Mouse (Mus musculus): Measurements from ENCODE around the gene S100a11. TPM values are rescaled to one million over a fixed set of nuclear protein-coding genes. Genes with fewer than 3 reads are reported as not detected.
"Not testable (repeated sequence)": the region's sequence is repeated elsewhere in the genome, so short reads cannot be mapped to it uniquely, and the experiment has no call there.

S100a11 gene
- polyA plus RNA-seq (2014; fragmentation: Nextera tagmentation; extraction: Ambion mirVana), result 202 and 245 TPM in 2 replicates

DNA sequence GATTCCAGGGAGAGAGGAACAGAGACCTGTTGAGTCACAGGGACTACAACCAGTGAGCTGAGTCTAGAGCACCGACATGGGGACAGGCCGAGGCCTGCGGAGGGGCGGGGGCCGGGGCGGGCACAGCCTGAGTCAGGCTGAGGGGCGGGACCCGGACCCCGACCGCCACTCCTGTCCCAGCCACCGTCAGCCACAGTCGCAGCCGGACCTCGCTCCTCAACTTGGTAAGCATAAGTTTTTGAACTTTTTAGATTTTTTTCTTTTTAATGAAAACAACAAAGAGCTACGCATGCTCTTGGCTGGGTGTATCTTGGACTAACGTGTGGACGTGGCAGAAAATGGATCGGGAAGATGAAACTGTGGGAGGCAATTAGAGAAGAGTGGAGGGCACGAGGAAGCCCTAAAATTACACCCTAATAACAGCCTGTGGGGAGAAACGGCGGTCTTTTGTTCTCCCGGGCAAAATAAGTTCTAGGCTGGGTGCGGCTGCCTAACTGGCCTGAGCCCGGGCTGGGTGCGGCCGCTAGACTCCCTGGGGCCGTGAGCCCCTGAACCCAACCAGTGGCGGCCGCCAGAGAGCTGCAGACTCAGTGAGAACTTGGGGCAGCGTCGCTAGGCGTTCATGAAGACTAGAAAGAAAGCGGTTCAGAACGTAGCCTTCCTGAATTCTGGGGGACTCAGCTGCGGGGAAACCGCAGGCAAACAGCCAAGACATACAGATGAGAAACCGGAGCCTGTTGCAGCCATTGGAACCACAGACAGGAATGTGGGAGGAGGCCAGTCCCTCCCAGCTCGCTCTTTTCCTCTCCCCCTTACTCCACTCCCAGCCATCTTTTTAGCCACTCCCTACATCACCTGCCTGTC is at the start of gene S100a11:
TSS of gene S100a11 (plus strand) at position 159 of the 864 bp plus-strand sequence.
- Histone ChIP-seq H3K4me3 (ENCODE audit: low read depth, low read length) (peak within 1 kb of the TSS; percentile 53), H3K4me2 (peak within 1 kb of the TSS; percentile 66), H3K9me3 (ENCODE audit: control insufficient read depth, low read length) (no peaks in the 10 kb centered on the region), H3K27me3 (replicated peaks; ENCODE audit: control insufficient read depth, insufficient read depth, low read length) (no peaks in the 10 kb centered on the region), H3K4me1 (replicated peaks; ENCODE audit: control insufficient read depth, insufficient read depth, low read length) (no peaks in the 10 kb centered on the region), H3K27ac (ENCODE audit: low read depth, low read length) (no peak within 1 kb of the TSS; the same call in 1 of the 2 replicates), H3K36me3 (ENCODE audit: control insufficient read depth, insufficient read depth, low read length) (no peaks in the 10 kb centered on the region), H3K9ac (ENCODE audit: low read depth, low read length) (peak within 1 kb of the TSS; percentile 57)
- ATAC-seq (replicated peaks; ENCODE audit: low FRiP score) (peak; percentile 92), DNase-seq (ENCODE audit: low spot score) (peak; percentile 66)
- WGBS, result under 1% methylated on average over 38 of the region's 38 CpGs

DNA sequence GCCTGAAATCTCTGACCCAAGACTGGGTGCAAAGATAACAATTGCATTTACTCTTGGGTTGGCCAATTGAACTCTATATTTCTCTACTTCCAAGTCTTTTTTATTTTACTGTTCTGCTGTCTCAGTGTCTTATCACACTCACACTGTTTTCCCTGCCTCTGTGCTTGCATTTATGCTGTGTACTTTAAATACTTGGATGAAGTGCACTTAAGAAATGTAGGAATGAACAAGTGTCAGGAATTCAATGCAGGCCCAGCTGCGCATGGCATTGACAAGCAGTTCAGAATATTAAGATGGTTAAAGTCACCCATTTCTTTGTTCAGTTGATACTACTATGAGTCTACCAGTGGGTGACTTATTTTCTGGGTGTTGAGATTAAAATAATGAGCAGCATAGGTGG is 40.2 kb upstream of the S100a11 start:
- Histone ChIP-seq H3K4me2 (no peak overlapping the region), H3K9ac (ENCODE audit: low read depth, low read length) (no peak overlapping the region), H3K27me3 (replicated peaks; ENCODE audit: control insufficient read depth, insufficient read depth, low read length) (no peaks in the 10 kb centered on the region), H3K4me1 (replicated peaks; ENCODE audit: control insufficient read depth, insufficient read depth, low read length) (no peaks in the 10 kb centered on the region), H3K27ac (ENCODE audit: low read depth, low read length) (no peak overlapping the region), H3K4me3 (ENCODE audit: low read depth, low read length) (no peak overlapping the region), H3K9me3 (ENCODE audit: control insufficient read depth, low read length) (no peaks in the 10 kb centered on the region), H3K36me3 (ENCODE audit: control insufficient read depth, insufficient read depth, low read length) (no peaks in the 10 kb centered on the region)
- ATAC-seq (replicated peaks; ENCODE audit: low FRiP score), result no peak
- no peak for DNase-seq (ENCODE audit: low spot score)
- WGBS, result 98% methylated on average over 1 of the region's 1 CpGs

DNA sequence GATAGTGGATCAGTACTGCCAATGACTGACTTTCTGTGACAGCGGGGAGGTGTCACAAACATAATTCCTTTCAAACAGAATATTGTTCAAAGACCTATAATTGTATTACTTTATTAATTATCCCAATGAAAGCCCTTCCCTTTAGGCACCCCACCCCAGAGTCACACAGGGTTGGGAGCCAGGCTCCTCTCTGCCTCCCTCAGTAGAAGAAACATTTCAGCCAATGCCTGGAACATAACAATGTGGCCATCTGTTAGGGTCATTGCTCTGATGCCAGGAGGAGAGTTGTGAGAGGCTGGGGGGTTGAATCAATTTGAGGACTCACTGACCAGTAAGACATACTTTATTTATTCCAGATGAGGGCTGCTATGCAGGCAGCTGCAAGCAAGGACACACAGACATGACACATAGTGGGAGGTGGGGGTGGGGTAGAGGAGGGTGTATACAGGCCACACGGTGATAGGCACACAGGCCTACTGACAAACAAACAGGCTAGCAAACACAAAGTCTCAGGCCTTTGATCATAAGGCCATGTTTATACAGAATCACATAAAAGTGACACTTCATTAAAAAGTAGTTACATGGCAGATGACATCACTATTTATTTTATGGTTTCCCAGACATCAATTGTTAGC is 38.2 kb upstream of the S100a11 start:
- H3K4me3 ChIP-seq (ENCODE audit: low read depth, low read length), result no peak overlapping the region
- no peaks in the 10 kb centered on the region for H3K27me3 ChIP-seq (replicated peaks; ENCODE audit: control insufficient read depth, insufficient read depth, low read length)
- ATAC-seq (replicated peaks; ENCODE audit: low FRiP score) (no peak), DNase-seq (ENCODE audit: low spot score) (no peak)
- no peak overlapping the region for H3K9ac ChIP-seq (ENCODE audit: low read depth, low read length)
- no peaks in the 10 kb centered on the region for H3K36me3 ChIP-seq (ENCODE audit: control insufficient read depth, insufficient read depth, low read length)
- H3K9me3 ChIP-seq (ENCODE audit: control insufficient read depth, low read length), result no peaks in the 10 kb centered on the region
- no peak overlapping the region for H3K4me2 ChIP-seq
- H3K4me1 ChIP-seq (replicated peaks; ENCODE audit: control insufficient read depth, insufficient read depth, low read length), result no peaks in the 10 kb centered on the region
- 63% methylated on average over 2 of the region's 2 CpGs for WGBS
- no peak overlapping the region for H3K27ac ChIP-seq (ENCODE audit: low read depth, low read length)

DNA sequence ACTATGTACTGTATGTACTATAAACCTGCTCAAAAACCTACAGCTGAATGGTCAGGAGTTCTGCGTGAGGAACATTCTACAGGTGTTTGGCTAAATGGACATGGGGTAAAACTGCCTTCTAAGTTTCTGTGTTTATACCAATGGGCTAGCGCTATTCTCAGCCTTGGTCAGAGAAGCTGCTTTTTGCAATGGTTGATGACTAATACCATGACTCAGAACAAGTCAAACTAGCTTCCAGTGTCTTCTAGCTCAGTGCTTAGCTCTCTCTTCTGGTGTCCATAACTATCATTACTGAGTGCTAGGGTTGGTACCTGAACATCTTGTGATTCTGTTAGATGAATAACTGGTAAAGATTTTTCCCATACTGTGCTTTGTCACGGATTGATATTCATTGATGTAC is 34.7 kb upstream of the S100a11 start:
- H3K9ac ChIP-seq (ENCODE audit: low read depth, low read length), result no peak overlapping the region
- H3K27ac ChIP-seq (ENCODE audit: low read depth, low read length), result no peak overlapping the region
- H3K4me1 ChIP-seq (replicated peaks; ENCODE audit: control insufficient read depth, insufficient read depth, low read length), result no peaks in the 10 kb centered on the region
- H3K36me3 ChIP-seq (ENCODE audit: control insufficient read depth, insufficient read depth, low read length), result no peaks in the 10 kb centered on the region
- H3K4me3 ChIP-seq (ENCODE audit: low read depth, low read length), result no peak overlapping the region
- no peaks in the 10 kb centered on the region for H3K9me3 ChIP-seq (ENCODE audit: control insufficient read depth, low read length)
- WGBS, result 75% methylated on average over 3 of the region's 3 CpGs
- DNase-seq (ENCODE audit: low spot score), result no peak
- H3K27me3 ChIP-seq (replicated peaks; ENCODE audit: control insufficient read depth, insufficient read depth, low read length), result no peaks in the 10 kb centered on the region
- ATAC-seq (replicated peaks; ENCODE audit: low FRiP score), result no peak
- H3K4me2 ChIP-seq, result no peak overlapping the region

DNA sequence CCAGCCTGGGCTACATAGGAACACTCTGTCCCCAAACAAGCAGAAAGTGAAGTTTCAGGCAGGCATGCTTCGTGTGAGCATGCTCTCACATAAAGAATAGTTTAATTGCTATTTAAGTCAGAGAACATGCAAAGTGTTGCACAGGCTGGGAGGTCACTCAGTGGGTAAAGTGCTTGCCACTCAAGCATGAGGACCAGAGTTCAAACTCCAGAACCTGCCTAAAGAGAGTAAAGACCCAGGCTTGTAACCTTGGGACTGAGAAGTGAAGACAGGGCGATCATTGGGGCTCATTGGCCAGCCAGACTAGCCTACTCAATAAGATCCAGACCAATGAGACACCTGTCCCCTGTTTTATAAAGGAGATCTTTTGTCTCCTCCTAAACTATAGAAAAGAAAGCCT is 31.7 kb upstream of the S100a11 start:
- WGBS, result 77% methylated on average over 2 of the region's 2 CpGs
- no peak for DNase-seq (ENCODE audit: low spot score)
- H3K36me3 ChIP-seq (ENCODE audit: control insufficient read depth, insufficient read depth, low read length), result no peaks in the 10 kb centered on the region
- no peaks in the 10 kb centered on the region for H3K4me1 ChIP-seq (replicated peaks; ENCODE audit: control insufficient read depth, insufficient read depth, low read length)
- no peaks in the 10 kb centered on the region for H3K9me3 ChIP-seq (ENCODE audit: control insufficient read depth, low read length)
- no peak overlapping the region for H3K4me3 ChIP-seq (ENCODE audit: low read depth, low read length)
- no peak overlapping the region for H3K27ac ChIP-seq (ENCODE audit: low read depth, low read length)
- no peak overlapping the region for H3K9ac ChIP-seq (ENCODE audit: low read depth, low read length)
- ATAC-seq (replicated peaks; ENCODE audit: low FRiP score), result no peak
- H3K4me2 ChIP-seq, result no peak overlapping the region
- no peaks in the 10 kb centered on the region for H3K27me3 ChIP-seq (replicated peaks; ENCODE audit: control insufficient read depth, insufficient read depth, low read length)

DNA sequence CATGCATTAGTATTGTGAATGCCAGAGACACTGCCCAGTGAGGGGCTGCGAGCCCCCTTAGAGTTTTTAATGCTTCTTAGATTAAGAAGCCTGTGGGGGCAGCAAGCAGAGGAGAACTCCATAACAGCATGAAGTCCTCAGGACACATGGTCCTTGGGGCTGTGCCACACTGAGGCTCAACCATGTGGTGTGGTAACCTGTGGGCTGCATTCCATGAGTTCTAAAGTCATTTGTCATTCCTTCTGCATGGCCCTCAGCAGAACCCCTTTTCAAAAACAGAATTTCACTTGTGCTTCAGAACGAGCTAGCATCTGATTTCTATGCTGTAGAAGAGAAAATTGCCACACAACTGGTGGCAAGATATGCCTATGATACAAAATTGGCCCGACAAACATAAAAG is 28.1 kb upstream of the S100a11 start:
- Histone ChIP-seq H3K4me3 (ENCODE audit: low read depth, low read length) (no peak overlapping the region), H3K4me1 (replicated peaks; ENCODE audit: control insufficient read depth, insufficient read depth, low read length) (no peaks in the 10 kb centered on the region), H3K9me3 (ENCODE audit: control insufficient read depth, low read length) (no peaks in the 10 kb centered on the region), H3K27me3 (replicated peaks; ENCODE audit: control insufficient read depth, insufficient read depth, low read length) (no peaks in the 10 kb centered on the region), H3K27ac (ENCODE audit: low read depth, low read length) (no peak overlapping the region), H3K4me2 (no peak overlapping the region), H3K36me3 (ENCODE audit: control insufficient read depth, insufficient read depth, low read length) (no peaks in the 10 kb centered on the region), H3K9ac (ENCODE audit: low read depth, low read length) (no peak overlapping the region)
- no peak for ATAC-seq (replicated peaks; ENCODE audit: low FRiP score)
- 55% methylated on average over 3 of the region's 3 CpGs for WGBS
- DNase-seq (ENCODE audit: low spot score), result no peak

DNA sequence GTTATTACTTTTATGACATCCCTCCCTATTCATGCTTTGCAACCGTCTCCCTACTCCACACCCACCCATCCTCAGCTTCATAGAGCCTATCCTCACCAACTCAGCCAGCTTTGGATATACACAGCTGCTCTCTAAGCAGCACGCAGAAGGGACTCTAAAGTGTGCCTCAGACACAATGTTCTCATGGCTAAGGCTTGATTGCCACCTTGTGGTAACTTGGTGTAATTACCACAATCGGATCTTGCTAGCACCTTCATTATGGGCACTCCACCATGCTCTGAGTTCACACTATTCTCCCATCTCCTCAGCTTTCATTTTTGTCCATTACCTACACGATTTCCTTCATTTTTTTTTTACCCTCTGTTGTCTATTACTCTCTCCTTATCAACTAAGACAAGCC is 26.3 kb upstream of the S100a11 start:
- no peaks in the 10 kb centered on the region for H3K27me3 ChIP-seq (replicated peaks; ENCODE audit: control insufficient read depth, insufficient read depth, low read length)
- no peak overlapping the region for H3K4me2 ChIP-seq
- no peak overlapping the region for H3K9ac ChIP-seq (ENCODE audit: low read depth, low read length)
- no peak overlapping the region for H3K4me3 ChIP-seq (ENCODE audit: low read depth, low read length)
- H3K4me1 ChIP-seq (replicated peaks; ENCODE audit: control insufficient read depth, insufficient read depth, low read length), result no peaks in the 10 kb centered on the region
- no peaks in the 10 kb centered on the region for H3K36me3 ChIP-seq (ENCODE audit: control insufficient read depth, insufficient read depth, low read length)
- H3K9me3 ChIP-seq (ENCODE audit: control insufficient read depth, low read length), result no peaks in the 10 kb centered on the region
- DNase-seq (ENCODE audit: low spot score) (no peak), ATAC-seq (replicated peaks; ENCODE audit: low FRiP score) (peak; percentile 74)
- no peak overlapping the region for H3K27ac ChIP-seq (ENCODE audit: low read depth, low read length)
- 2% methylated on average over 4 of the region's 4 CpGs for WGBS

DNA sequence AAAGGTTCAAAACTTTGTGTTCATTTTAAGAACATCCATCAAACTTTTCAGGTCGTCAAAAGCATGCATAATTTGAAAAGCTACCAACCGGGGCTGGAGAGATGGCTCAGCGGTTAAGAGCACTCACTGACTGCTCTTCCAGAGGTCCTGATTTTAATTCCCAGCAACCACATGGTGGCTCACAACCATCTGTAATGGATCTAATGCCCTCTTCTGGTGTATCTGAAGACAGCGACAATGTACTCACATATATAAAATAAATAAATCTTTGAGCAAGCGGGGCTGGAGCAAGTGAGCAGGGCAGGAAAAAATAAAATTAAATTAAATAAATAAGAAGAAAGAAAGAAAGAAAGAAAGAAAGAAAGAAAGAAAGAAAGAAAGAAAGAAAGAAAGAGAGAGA is 25.5 kb upstream of the S100a11 start:
- ATAC-seq (replicated peaks; ENCODE audit: low FRiP score); H3K4me3 ChIP-seq (ENCODE audit: low read depth, low read length); H3K9me3 ChIP-seq (ENCODE audit: control insufficient read depth, low read length); H3K4me2 ChIP-seq; H3K36me3 ChIP-seq (ENCODE audit: control insufficient read depth, insufficient read depth, low read length); DNase-seq (ENCODE audit: low spot score); H3K27ac ChIP-seq (ENCODE audit: low read depth, low read length); H3K9ac ChIP-seq (ENCODE audit: low read depth, low read length); H3K27me3 ChIP-seq (replicated peaks; ENCODE audit: control insufficient read depth, insufficient read depth, low read length); H3K4me1 ChIP-seq (replicated peaks; ENCODE audit: control insufficient read depth, insufficient read depth, low read length): not testable (repeated sequence)
- 30% methylated on average over 5 of the region's 5 CpGs for WGBS

DNA sequence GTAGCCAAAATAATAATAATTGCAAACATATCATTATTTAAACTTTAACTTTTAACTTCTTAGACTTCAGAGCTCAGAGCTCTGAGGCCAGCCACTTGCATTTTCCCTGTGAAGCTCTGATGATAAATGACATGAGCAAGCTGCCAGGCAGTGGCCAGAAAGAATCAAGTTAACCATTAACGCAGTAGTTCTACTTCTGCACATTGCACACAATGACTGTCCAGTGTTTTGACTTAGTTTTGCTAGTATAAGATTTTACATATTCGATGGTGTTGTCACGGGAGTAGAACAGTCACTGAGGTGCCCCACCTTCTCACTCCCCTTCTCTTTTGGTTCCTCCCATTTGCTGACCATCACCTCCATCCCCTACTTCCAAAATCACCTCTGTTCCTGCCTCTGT is 23.2 kb upstream of the S100a11 start:
- Histone ChIP-seq H3K27me3 (replicated peaks; ENCODE audit: control insufficient read depth, insufficient read depth, low read length) (no peaks in the 10 kb centered on the region), H3K27ac (ENCODE audit: low read depth, low read length) (no peak overlapping the region), H3K4me1 (replicated peaks; ENCODE audit: control insufficient read depth, insufficient read depth, low read length) (no peaks in the 10 kb centered on the region), H3K9ac (ENCODE audit: low read depth, low read length) (no peak overlapping the region), H3K9me3 (ENCODE audit: control insufficient read depth, low read length) (no peaks in the 10 kb centered on the region), H3K36me3 (ENCODE audit: control insufficient read depth, insufficient read depth, low read length) (no peaks in the 10 kb centered on the region), H3K4me2 (no peak overlapping the region), H3K4me3 (ENCODE audit: low read depth, low read length) (no peak overlapping the region)
- WGBS, result 73% methylated on average over 3 of the region's 3 CpGs
- DNase-seq (ENCODE audit: low spot score), result no peak
- no peak for ATAC-seq (replicated peaks; ENCODE audit: low FRiP score)

Measured in liver, embryonic 11.5 days (tissue).